Mouse (Mus musculus): Measurements from ENCODE around the gene Ccn6.
A peak's percentile ranks its signal among the peaks of the same experiment; 100 is the strongest.

Gene Ccn6

GRCm38 (mm10) chr10:39185545-39185906 is 21.9 kb upstream of the Ccn6 start:
- Histone ChIP-seq H3K9me3 (ENCODE audit: low read length) (no peaks in the 10 kb centered on the region), H3K4me1 (replicated peaks; ENCODE audit: low read depth, low read length) (peaks cover 11% of the 10 kb centered on the region), H3K4me3 (replicated peaks; ENCODE audit: low read length) (no peak overlapping the region), H3K36me3 (ENCODE audit: insufficient read depth, low read length) (no peaks in the 10 kb centered on the region), H3K27me3 (ENCODE audit: insufficient read depth, low read length) (no peaks in the 10 kb centered on the region; the same call in 1 of the 2 replicates)
- TF ChIP-seq CTCF (conservative IDR thresholded peaks at IDR 0.05; ENCODE audit: low read length), result no peak
- no peak for TF ChIP-seq POU5F1 (IDR thresholded peaks at IDR 0.05; ENCODE audit: borderline replicate concordance, low read length)
- TF ChIP-seq NANOG (IDR thresholded peaks at IDR 0.05; ENCODE audit: borderline replicate concordance, low read length), result no peak

GRCm38 (mm10) chr10:39184864-39185544 is 21.4 kb upstream of the Ccn6 start:
- Histone ChIP-seq H3K4me1 (replicated peaks; ENCODE audit: low read depth, low read length) (peaks cover 11% of the 10 kb centered on the region), H3K36me3 (ENCODE audit: insufficient read depth, low read length) (no peaks in the 10 kb centered on the region), H3K4me3 (replicated peaks; ENCODE audit: low read length) (no peak overlapping the region), H3K27me3 (ENCODE audit: insufficient read depth, low read length) (no peaks in the 10 kb centered on the region; the same call in 1 of the 2 replicates), H3K9me3 (ENCODE audit: low read length) (no peaks in the 10 kb centered on the region)
- TF ChIP-seq CTCF (conservative IDR thresholded peaks at IDR 0.05; ENCODE audit: low read length), result no peak
- TF ChIP-seq POU5F1 (IDR thresholded peaks at IDR 0.05; ENCODE audit: borderline replicate concordance, low read length), result no peak
- TF ChIP-seq NANOG (IDR thresholded peaks at IDR 0.05; ENCODE audit: borderline replicate concordance, low read length), result no peak

- Histone ChIP-seq H3K4me1 (replicated peaks; ENCODE audit: low read depth, low read length) (peaks cover 15% of the 10 kb centered on the region), H3K4me3 (replicated peaks; ENCODE audit: low read length) (no peak overlapping the region), H3K27me3 (ENCODE audit: insufficient read depth, low read length) (peaks cover 12% of the 10 kb centered on the region), H3K36me3 (ENCODE audit: insufficient read depth, low read length) (no peaks in the 10 kb centered on the region), H3K9me3 (ENCODE audit: low read length) (0 out of 2 replicates have a peak, but pooled peaks cover 4% of the 10 kb centered on the region)
- no peak for TF ChIP-seq NANOG (IDR thresholded peaks at IDR 0.05; ENCODE audit: borderline replicate concordance, low read length)
- no peak for TF ChIP-seq POU5F1 (IDR thresholded peaks at IDR 0.05; ENCODE audit: borderline replicate concordance, low read length)
- TF ChIP-seq CTCF (conservative IDR thresholded peaks at IDR 0.05; ENCODE audit: low read length), result no peak
Measured at GRCm38 (mm10) chr10:39176981-39177380, 13.4 kb upstream of the Ccn6 start.

GRCm38 (mm10) chr10:39173077-39173476 is 9.5 kb upstream of the Ccn6 start:
- TF ChIP-seq CTCF (conservative IDR thresholded peaks at IDR 0.05; ENCODE audit: low read length) (no peak), POU5F1 (IDR thresholded peaks at IDR 0.05; ENCODE audit: borderline replicate concordance, low read length) (no peak), NANOG (IDR thresholded peaks at IDR 0.05; ENCODE audit: borderline replicate concordance, low read length) (no peak)
- 0 out of 2 replicates have a peak, but pooled peaks cover 4% of the 10 kb centered on the region for H3K9me3 ChIP-seq (ENCODE audit: low read length)
- peaks cover 27% of the 10 kb centered on the region for H3K27me3 ChIP-seq (ENCODE audit: insufficient read depth, low read length)
- peaks cover 31% of the 10 kb centered on the region for H3K4me1 ChIP-seq (replicated peaks; ENCODE audit: low read depth, low read length)
- H3K36me3 ChIP-seq (ENCODE audit: insufficient read depth, low read length), result no peaks in the 10 kb centered on the region
- H3K4me3 ChIP-seq (replicated peaks; ENCODE audit: low read length), result no peak overlapping the region

- Histone ChIP-seq H3K9me3 (ENCODE audit: low read length) (no peaks in the 10 kb centered on the region), H3K36me3 (ENCODE audit: insufficient read depth, low read length) (no peaks in the 10 kb centered on the region), H3K4me3 (replicated peaks; ENCODE audit: low read length) (no peak overlapping the region), H3K27me3 (ENCODE audit: insufficient read depth, low read length) (peaks cover 29% of the 10 kb centered on the region), H3K4me1 (replicated peaks; ENCODE audit: low read depth, low read length) (peaks cover 31% of the 10 kb centered on the region)
- TF ChIP-seq CTCF (conservative IDR thresholded peaks at IDR 0.05; ENCODE audit: low read length) (no peak), NANOG (IDR thresholded peaks at IDR 0.05; ENCODE audit: borderline replicate concordance, low read length) (no peak), POU5F1 (IDR thresholded peaks at IDR 0.05; ENCODE audit: borderline replicate concordance, low read length) (no peak)
Measured at GRCm38 (mm10) chr10:39172540-39172931, 8.9 kb upstream of the Ccn6 start.

GRCm38 (mm10) chr10:39171603-39172539 is 8.3 kb upstream of the Ccn6 start:
- TF ChIP-seq CTCF (conservative IDR thresholded peaks at IDR 0.05; ENCODE audit: low read length) (peak; percentile 64), NANOG (IDR thresholded peaks at IDR 0.05; ENCODE audit: borderline replicate concordance, low read length) (no peak)
- Histone ChIP-seq H3K4me3 (replicated peaks; ENCODE audit: low read length) (peak overlapping the region; percentile 79), H3K9me3 (ENCODE audit: low read length) (no peaks in the 10 kb centered on the region), H3K27me3 (ENCODE audit: insufficient read depth, low read length) (peaks cover 35% of the 10 kb centered on the region), H3K36me3 (ENCODE audit: insufficient read depth, low read length) (no peaks in the 10 kb centered on the region), H3K4me1 (replicated peaks; ENCODE audit: low read depth, low read length) (peaks cover 31% of the 10 kb centered on the region)

GRCm38 (mm10) chr10:39171134-39171533 is 7.5 kb upstream of the Ccn6 start:
- H3K4me3 ChIP-seq (replicated peaks; ENCODE audit: low read length), result peak overlapping the region; percentile 79
- TF ChIP-seq POU5F1 (IDR thresholded peaks at IDR 0.05; ENCODE audit: borderline replicate concordance, low read length) (no peak), NANOG (IDR thresholded peaks at IDR 0.05; ENCODE audit: borderline replicate concordance, low read length) (no peak), CTCF (conservative IDR thresholded peaks at IDR 0.05; ENCODE audit: low read length) (peak; percentile 69)
- H3K36me3 ChIP-seq (ENCODE audit: insufficient read depth, low read length), result no peaks in the 10 kb centered on the region
- H3K27me3 ChIP-seq (ENCODE audit: insufficient read depth, low read length), result peaks cover 36% of the 10 kb centered on the region
- peaks cover 31% of the 10 kb centered on the region for H3K4me1 ChIP-seq (replicated peaks; ENCODE audit: low read depth, low read length)
- H3K9me3 ChIP-seq (ENCODE audit: low read length), result no peaks in the 10 kb centered on the region

- peaks cover 33% of the 10 kb centered on the region for H3K4me1 ChIP-seq (replicated peaks; ENCODE audit: low read depth, low read length)
- TF ChIP-seq NANOG (IDR thresholded peaks at IDR 0.05; ENCODE audit: borderline replicate concordance, low read length) (no peak), POU5F1 (IDR thresholded peaks at IDR 0.05; ENCODE audit: borderline replicate concordance, low read length) (no peak), CTCF (conservative IDR thresholded peaks at IDR 0.05; ENCODE audit: low read length) (no peak)
- H3K27me3 ChIP-seq (ENCODE audit: insufficient read depth, low read length), result peaks cover 36% of the 10 kb centered on the region
- H3K9me3 ChIP-seq (ENCODE audit: low read length), result no peaks in the 10 kb centered on the region
- H3K36me3 ChIP-seq (ENCODE audit: insufficient read depth, low read length), result no peaks in the 10 kb centered on the region
- no peak overlapping the region for H3K4me3 ChIP-seq (replicated peaks; ENCODE audit: low read length)
Measured at GRCm38 (mm10) chr10:39170706-39171105, 7.1 kb upstream of the Ccn6 start.
